Mouse (Mus musculus): ENCODE results near the gene Crybg2. TPM values are rescaled to one million over a fixed set of nuclear protein-coding genes. Genes with fewer than 3 reads are reported as not detected.

The Crybg2 gene
- 5.2 and 5.3 TPM in 2 replicates for polyA plus RNA-seq (2012; rRNA removed)

DNA sequence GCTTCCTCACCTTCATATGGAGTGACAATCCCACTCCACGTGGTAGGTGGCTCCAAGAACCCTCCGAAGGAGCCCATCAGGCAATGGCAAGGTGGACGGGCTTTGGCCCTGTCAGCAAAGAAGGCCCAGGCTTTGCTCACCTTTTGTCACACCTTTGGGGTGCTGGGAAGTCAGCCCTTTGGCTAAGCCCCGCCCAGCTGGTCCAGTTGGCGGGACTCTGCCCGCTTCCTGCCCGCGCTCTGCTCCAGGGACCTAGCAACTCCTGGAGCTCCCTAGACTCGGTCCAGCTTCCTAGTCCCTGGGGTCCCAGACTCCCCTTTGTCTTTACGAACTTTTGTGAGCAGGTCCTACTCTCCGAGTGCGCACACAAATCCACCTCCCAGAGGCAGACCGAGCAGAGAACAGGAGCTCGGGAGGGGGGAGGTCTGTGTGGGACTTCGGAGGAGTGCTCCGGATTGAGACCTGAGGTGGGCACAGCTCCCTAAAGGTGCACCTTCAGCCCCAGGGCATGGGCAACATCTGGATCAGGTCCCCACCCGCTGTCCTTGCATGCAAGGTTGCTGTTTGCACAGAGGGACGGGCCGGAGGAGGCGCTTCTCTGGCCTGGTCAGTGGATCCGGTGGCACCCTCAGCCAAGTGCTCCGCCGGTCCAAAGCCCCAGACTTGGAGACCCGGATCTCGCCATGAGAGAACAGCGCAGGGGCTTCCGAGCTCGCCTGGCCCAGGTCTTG, at the start of gene Crybg2:
Crybg2 (plus strand) TSS at position 681 of the 731 bp plus-strand sequence.

DNA sequence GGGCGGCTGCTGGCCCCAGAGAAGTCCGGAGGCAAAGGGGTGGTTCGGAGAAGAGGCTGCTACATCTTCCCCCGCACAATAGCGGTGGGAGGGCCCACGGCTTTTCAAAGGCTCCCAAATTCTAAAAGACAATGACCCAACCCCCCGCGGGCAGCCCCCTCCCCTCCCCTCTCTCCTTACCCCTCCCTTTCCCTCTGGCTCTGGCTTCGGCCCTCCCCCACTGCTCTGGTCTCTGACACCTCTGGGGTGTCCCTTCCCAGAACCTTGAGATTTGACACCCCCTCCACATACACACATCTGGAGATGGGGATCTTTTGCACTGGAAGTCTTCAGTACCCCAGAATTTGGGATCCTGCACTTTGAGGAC, 41.9 kb upstream of the Crybg2 start, which contains the start of gene Lin28a:
Lin28a (minus strand) TSS at position 63 of the 367 bp plus-strand sequence.

DNA sequence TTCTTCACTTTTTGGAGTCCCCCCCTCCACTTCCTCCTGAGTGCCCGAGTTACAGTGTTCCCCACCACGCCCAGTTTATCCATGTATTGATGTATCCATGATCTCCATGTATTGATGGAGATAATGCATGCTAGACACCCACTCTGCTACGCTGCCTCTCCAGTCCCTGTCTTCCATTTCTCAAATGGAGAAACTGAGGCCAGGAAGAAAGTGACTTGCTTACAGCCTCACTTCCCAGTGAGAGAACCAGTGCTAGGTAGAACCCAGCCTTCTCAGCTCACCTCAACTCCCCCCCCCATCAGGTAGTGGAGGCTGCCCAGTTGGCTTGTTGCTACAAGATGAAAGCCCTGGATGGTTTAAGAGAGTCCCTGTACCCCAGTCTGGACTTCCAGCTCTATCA, 7.1 kb upstream of the Crybg2 start, which contains the start of gene Zfp683:
Zfp683 (plus strand) TSS at position 301 of the 400 bp plus-strand sequence.

DNA sequence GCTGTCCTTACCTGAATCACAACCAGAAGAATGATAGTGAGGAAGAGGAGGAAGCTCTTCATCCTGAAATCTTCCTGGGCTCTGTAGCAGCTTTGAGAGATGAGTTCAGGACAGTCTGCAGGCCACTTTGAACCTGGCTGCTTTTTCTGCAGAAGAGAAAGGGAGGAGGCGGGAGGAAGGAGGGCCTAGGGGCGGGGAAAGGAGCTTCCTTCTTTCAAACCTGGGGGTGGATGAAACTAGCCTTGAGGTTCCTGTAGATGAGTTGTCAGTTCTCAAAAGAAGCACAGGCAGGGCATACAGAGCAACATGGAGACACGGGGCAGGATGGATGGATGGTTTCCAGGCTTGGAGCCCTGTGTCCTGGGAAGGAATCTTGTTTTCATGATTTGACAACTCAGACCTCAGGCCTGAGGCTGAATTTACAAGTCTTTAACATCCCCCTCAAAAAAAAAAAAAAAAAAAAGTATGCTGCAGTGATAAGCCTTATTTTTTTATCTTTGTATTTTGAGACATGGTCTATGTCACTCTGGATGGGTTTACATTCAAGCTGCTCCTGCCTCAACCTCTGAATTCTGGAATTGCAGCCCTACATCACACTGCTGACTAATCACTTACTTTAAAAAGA, 34.4 kb downstream of the Crybg2 start, which contains the start of gene Cd52:
Cd52 (minus strand) TSS at position 160 of the 625 bp plus-strand sequence.

DNA sequence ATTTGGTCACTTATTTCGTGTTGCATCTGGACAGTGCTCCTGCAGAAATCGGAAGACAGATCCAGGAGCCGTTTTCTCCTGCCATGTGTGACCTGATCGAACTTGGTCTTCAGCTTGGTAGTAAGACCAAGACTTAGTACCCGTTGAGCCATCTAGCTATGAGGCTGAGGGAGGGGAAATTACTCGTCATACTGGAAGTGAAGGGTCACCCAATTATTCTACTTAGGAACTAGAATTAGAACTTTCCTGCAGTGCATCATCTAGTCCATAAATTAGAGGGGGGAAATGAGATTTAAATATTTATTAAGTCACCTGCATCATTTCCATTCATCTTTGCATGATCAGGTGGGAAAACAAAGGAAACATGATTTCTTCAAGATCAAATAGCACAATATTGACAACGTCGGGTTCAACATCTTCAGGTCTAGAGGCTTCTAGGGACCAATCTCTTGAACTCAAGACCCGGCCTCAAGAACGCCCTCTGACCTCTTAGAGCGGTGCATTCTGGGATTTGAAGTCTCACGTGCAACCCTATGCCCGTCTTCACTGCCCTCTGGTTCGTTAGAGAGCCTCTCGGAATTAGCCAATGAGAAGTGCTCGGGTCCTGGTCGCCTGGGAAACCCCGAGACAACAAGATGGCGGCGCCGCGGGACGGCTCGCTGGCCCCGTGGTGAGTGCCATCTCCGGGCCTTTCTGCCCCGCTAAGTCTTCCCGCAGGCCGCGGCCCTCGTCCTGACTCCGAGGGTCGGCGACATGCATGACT, 41.5 kb downstream of the Crybg2 start, which contains the start of gene Ubxn11:
Ubxn11 (plus strand) TSS at position 592 of the 763 bp plus-strand sequence.

DNA sequence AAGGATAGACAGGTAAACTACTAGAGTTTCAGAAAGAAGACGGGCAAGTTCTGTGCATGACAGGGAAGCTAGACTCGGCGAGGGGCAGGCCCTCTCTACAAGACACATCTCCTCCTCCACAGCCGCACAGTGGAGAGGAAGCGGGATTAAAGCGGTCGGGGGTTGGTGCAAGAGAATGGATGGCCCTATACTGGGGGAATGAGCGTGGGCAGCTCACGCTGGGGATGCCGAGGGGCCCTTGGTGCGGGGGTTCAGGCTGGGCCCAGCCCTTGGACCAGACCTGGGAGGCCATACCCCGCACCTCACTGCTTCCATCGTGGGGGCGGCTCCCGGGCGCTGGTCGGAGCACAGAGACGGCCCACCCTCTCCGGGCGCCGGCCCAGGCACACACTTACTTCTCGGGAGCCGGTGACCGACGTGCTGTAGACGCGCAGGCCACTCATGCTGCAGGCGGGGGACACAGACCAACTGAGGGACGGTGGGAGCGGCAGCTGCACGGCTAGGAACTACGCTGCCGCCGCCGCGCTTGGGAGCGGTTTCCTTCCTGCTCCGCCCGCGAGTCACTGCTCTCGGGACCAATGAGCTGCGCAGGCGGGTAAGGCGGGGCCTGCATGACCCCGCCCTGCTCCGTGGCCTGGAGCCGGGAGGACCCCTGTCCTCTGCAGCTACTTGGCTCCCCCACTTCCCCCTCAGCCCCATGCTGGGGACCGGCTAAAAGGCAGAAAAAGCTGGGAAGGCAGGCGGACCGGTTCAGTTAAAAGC, 67.8 kb downstream of the Crybg2 start, which contains the start of gene Sh3bgrl3:
Sh3bgrl3 (minus strand) TSS at position 569 of the 762 bp plus-strand sequence.

Other genes starting within 250 kb of the Crybg2 start
- gene Rps6ka1, start 173.0 kb upstream of the Crybg2 start, polyA plus RNA-seq (2012; rRNA removed): 14.4 and 14.7 TPM in 2 replicates
- 429 and 457 TPM in 2 replicates for gene Hmgn2, start 92.2 kb upstream of the Crybg2 start, polyA plus RNA-seq (2012; rRNA removed)
- gene Dhdds, start 59.9 kb upstream of the Crybg2 start, polyA plus RNA-seq (2012; rRNA removed): 50.9 and 52.2 TPM in 2 replicates
- gene Lin28a, start 42.0 kb upstream of the Crybg2 start, polyA plus RNA-seq (2012; rRNA removed): 0.17 and 0.21 TPM in 2 replicates
- not detected in 2 replicates for gene Zfp683, start 7.0 kb upstream of the Crybg2 start, polyA plus RNA-seq (2012; rRNA removed)
- 1.4 TPM in 2 replicates for gene Cd52, start 34.3 kb downstream of the Crybg2 start, polyA plus RNA-seq (2012; rRNA removed)
- 25.0 and 26.3 TPM in 2 replicates for gene Ubxn11, start 41.8 kb downstream of the Crybg2 start, polyA plus RNA-seq (2012; rRNA removed)
- 303 and 333 TPM in 2 replicates for gene Sh3bgrl3, start 68.0 kb downstream of the Crybg2 start, polyA plus RNA-seq (2012; rRNA removed)
- gene Cep85, start 126.3 kb downstream of the Crybg2 start, polyA plus RNA-seq (2012; rRNA removed): 20.0 and 23.9 TPM in 2 replicates
- not detected in 2 replicates for gene Gm7534, start 142.2 kb downstream of the Crybg2 start, polyA plus RNA-seq (2012; rRNA removed)
- 0.09 and 0.14 TPM in 2 replicates for gene Catsper4, start 166.6 kb downstream of the Crybg2 start, polyA plus RNA-seq (2012; rRNA removed)
- gene Cnksr1, start 177.6 kb downstream of the Crybg2 start, polyA plus RNA-seq (2012; rRNA removed): 0.35 and 0.74 TPM in 2 replicates
- 0.11 TPM in 1 of 2 replicates, not detected in the other for gene E130218I03Rik, start 182.8 kb downstream of the Crybg2 start, polyA plus RNA-seq (2012; rRNA removed)
- gene Zfp593, start 184.8 kb downstream of the Crybg2 start, polyA plus RNA-seq (2012; rRNA removed): 14.1 and 14.4 TPM in 2 replicates
- gene Gm30191, start 186.1 kb downstream of the Crybg2 start, polyA plus RNA-seq (2012; rRNA removed): 0.14 and 0.25 TPM in 2 replicates
- 21.6 and 22.1 TPM in 2 replicates for gene Grrp1, start 193.3 kb downstream of the Crybg2 start, polyA plus RNA-seq (2012; rRNA removed)
- 17.9 and 19.9 TPM in 2 replicates for gene Pdik1l, start 227.1 kb downstream of the Crybg2 start, polyA plus RNA-seq (2012; rRNA removed)

All from central nervous system, embryonic 18 days (tissue).